Mouse (Mus musculus) adrenal gland, postnatal 25 days (tissue): ENCODE measurements around the gene Adamts10. TPM values are rescaled to one million over a fixed set of nuclear protein-coding genes. Genes with fewer than 3 reads are reported as not detected.

ENCODE experiments used
- DNase-seq: peaks from one replicate; pipeline ENCODE4 v3.0.0; 2021; ENCODE audit warnings: mixed read lengths
- total RNA-seq: library from RNA; stranded (reverse); gene quantifications from 2 replicates; pipeline ENCODE4 v1.2.3, GENCODE M21; 2021

Gene Adamts10
- total RNA-seq, 1 experiment from 2014 or later: 54.1 TPM

DNA sequence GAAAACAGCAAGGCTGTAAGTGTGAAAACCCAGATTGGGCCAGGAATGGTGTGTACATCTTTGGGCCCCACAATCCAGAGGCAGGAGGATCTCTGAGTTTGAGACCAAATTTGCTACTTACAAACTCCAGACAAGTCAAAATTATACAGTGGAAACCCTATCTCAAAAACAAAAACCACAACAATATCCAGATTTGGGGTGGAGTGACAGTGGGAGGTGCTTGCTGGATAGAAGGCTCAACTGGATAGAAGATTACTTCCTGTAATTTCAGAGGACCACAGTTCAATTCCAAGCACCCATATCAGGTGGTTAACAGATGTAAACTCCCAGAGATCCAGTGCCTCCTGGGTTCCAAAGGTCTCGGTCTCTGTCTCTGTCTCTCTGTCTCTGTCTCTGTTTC, 30.5 kb downstream of the Adamts10 start:
- DNase-seq: no peak

DNA sequence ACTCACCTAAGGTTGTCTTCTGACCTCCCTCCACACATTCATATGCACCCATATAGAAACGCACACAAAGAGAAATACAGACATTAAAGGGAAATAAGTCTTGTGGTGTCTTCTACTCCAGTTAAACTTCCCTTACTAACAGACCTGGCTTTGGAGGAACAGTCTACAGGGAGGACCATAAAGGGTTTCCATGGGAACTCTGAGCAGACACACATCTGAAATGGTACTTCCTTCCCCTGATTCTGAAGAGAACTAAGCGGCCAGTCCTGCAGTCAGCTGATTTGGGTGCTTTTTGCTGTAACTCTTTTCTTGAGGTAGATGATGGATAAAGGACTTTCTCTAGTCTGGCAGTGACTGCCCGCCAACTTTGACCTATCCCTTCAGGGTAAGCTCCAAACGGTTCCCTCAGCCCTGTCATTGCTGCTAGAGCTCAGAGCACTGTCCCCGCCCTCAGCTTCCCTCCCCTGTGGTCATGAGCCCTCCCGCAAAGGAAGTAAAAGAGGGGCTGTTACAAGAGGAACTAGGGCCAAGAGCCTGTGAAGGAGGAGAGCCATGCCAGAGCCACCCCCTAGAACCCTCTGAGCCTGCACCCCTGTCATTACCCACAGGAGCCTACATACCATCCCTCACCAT, 31.3 kb downstream of the Adamts10 start, which contains the start of gene Myo1f:
TSS of gene Myo1f (plus strand) at position 485 of the 633 bp plus-strand sequence.
- no peak for DNase-seq

DNA sequence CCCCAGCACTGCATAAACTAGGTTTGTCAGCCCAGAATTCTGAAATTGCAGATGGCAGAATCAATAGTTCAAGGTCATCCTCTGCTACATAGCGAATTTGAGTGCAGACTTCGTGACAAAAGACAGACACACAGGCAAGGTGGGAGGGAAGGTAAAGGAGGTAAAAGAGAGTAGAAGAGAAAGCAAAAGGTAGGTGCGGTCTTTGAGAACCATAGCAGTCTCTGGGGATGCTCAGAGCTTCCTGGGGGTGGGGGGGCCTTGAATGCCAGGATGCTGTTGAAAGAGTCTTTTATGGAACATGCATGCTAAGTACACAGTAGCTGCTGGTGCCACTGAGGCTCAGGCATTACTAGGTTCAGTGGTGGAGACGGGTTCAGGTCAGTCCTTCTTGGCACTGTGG, 33.9 kb downstream of the Adamts10 start:
- no peak for DNase-seq

DNA sequence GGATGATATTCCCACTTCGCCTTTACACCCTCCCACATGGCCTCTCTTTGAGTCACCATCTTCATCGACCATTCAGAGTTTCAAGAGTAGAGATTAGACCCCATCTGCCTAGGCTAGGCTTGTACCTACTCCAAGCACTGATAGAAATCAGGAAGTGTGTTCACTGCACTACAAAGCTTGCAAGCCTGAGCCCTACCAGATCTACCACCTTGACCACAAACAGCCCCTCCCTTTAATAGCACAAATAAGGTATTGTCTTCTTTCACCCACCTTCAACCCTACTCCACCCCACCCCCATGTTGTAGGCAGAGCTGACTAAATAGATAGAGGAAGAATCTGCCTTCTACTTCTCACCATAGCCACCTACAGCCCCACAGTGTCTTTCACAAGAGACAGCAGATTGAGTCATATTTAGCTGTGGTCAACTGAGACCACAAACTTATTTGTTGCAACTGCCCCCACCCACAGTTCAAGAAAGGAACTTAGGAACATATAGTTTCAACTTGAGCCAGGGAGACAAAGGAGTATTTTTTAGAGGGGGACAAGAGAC, 39.6 kb downstream of the Adamts10 start:
- no peak for DNase-seq

DNA sequence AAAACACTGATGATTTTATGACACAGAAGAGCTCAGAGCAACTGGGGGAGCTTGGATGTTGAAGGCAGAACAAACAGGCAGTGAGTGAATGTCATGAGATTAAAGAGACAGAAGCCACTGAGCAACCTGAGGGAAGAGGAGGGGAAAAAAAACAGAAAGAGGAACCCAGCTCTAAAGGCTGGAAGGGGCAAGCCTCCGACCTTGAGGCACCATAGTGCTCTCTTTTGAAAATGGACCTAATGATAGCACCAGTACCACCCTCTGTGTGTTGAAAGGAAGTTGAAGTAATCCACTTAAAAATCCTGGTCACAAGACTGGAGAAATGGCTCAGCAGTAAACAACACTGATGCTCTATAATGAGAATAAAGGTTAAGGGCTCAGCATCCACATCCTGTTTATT, 40.6 kb downstream of the Adamts10 start:
- DNase-seq: no peak

DNA sequence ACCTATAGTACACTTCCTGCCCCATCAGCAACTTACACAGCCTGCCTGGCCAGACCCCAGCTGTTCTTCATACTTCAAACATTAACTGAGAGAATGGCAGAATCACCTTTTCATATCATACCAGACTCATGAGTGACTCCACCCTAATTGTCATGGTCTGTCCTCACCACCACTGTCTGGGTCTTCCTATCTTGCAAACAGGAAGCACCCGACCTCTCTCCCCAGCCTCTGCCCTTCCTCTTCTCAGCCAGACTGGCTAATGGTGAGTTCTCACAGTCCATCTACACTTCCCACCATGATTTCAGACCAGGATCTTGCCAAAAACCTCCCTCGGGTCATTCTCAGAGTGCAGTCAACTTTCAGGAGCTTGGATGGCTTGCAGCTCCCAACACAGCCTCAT, 42.2 kb downstream of the Adamts10 start:
- DNase-seq: no peak

DNA sequence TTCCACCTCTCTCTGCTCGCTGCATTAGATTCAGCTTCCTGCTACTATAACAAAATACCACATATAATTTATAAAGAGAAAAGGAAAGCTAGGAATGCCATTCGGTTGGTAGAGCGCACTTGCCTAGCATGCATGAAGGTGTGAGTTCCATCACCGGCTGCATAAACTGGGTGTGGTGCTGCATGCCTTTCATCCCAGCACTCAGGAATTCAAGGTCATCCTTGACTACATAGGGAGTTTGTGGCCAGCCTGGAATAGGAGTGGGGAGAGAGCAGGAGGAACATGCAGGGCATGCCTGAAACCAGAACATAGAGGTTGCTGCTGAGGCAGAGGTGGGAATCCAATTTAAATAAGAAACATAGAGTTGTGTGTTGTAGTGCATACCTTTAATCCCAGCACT, 60.1 kb downstream of the Adamts10 start:
- DNase-seq: no peak

DNA sequence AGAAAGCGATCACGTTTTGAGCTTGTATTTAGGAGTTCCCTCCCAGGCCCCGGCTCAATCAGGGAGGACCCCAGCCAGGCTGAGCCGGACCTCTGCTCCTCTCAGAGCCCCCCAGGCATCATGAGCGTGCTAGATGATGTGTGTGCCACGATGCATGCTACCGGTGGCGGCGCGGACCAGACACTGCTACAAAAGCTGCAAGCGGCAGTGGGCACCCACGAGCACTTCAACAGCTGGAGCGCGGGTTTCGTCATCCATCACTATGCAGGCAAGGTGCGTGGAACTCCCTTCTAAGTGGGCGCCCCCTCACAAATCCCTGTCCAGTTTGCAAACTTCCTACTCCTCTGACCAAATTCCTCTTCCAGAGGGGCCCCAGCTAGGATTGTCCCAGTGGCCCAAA, 62.0 kb downstream of the Adamts10 start:
- no peak for DNase-seq

DNA sequence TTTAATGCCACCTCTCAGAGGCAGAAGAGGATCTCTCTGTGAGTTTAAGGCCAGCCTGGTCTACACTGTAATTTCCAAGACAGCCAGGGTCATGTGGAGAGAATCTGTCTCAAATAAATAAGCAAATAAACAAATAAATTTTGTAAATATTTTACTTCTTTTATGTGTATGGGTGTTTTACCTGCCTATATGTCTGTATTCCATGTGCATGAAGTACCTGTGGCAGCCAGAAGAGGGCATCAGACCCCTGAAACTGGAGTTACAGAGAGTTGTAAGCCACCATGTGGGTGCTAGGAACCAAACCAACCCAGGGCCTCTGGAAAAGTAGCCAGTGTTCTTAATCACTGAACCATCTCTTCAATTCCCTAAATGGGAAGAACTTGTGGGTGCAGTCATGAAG, 73.3 kb downstream of the Adamts10 start:
- DNase-seq: no peak

DNA sequence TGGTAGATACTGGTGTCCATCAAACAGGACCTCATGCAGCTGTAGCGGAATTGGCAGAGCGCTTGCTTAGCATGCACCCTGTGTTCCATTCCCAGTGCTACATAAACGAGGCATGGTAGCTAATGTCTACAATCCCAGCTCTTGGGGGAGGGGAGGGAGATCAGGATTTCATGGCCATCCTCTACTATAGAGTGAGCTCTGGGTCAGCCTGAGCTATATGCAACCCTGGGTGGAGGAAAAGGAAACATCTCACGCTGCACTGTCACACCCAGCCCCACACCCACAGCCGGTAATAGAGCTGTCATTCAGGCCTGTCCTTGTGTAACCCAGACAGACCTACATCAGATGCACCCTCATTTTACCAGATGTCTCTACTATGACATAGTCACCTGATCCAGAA, 74.5 kb downstream of the Adamts10 start:
- DNase-seq: no peak

DNA sequence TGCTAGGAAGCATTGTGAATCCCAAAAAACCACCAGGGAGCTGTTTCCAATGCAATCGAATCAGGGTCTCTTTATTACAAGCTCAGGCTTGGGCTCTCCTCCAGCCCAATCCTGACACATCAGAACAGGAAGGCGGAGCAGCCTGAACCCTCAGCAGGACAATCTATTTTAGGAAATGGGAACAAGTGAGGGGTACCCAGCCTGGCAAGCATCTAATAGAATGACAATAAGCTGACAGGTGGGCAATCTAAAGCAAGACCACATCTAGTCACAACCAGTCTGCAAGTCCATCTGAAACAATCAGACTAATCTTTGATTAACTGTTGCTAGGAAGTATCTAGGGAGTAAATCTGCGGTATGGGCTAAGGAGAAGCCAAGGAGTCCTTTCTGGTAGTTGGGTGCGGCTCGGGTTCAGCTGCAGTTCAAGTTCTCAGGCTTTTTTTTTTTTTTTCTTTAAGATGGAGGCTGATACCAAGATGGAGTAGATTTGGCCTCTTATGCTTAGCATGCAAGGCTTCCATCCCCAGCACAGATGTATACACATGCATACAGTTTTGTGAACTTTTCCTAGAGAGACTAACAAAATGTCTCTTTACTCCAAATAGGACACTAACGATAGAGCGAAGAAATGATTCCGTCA, 76.0 kb downstream of the Adamts10 start:
- DNase-seq: no peak

DNA sequence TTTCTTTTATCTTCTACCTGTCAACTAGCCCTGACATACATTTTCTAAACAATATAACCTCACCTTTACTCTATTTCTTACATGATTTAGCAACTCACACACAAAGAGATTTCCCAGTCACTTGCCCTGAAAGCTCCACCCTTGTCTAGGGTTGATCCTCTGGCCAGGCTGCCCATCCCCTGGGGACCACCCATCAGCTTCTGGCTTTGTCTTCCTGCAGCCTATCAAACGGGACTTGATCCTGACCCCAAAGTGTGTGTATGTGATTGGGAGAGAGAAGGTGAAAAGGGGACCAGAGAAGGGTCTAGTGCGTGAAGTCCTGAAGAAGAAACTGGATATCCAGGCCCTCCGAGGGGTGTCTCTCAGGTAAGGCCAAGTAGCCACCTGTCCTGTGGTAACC, 76.8 kb downstream of the Adamts10 start:
- DNase-seq: no peak

DNA sequence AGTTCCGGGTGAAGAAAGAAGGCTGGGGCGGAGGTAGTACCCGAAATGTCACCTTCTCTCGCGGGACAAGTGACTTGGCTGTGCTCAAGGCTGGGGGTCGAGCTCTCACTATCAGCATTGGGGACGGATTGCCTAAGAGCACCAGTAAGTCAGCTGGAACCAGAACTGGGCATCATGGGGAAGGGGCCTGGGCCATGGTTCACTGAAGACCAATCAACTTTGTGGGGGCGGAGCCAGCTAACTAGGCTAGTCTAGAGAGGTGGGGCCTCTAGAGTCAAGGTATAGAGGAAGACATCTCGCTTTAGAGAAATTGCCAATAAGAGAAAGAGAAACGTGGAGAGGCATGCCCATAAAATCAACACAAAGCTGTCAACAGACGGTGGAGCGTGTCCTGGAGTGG, 77.9 kb downstream of the Adamts10 start:
- DNase-seq: no peak

Other genes with a start within 250 kb of the Adamts10 start
- gene Zfp955b, start 234.7 kb upstream of the Adamts10 start, total RNA-seq: 16.9 and 17.9 TPM in 2 replicates
- gene Zfp81, start 165.3 kb upstream of the Adamts10 start, total RNA-seq: 8.2 and 11.7 TPM in 2 replicates
- gene Zfp101, start 129.6 kb upstream of the Adamts10 start, total RNA-seq: 9.0 and 9.4 TPM in 2 replicates
- gene Actl9, start 91.3 kb upstream of the Adamts10 start, total RNA-seq: not detected in 2 replicates
- 1.7 and 3.8 TPM in 2 replicates for gene Myo1f, start 31.5 kb downstream of the Adamts10 start, total RNA-seq
- 41.1 and 49.7 TPM in 2 replicates for gene Zfp414, start 104.9 kb downstream of the Adamts10 start, total RNA-seq
- gene Pram1, start 113.9 kb downstream of the Adamts10 start, total RNA-seq: 0.67 and 0.97 TPM in 2 replicates
- 202 and 208 TPM in 2 replicates for gene Hnrnpm, start 162.7 kb downstream of the Adamts10 start, total RNA-seq
- gene March2, start 194.5 kb downstream of the Adamts10 start, total RNA-seq: 113 and 117 TPM in 2 replicates
- 236 and 280 TPM in 2 replicates for gene Rab11b, start 236.3 kb downstream of the Adamts10 start, total RNA-seq